16 mouse cellular contexts compared by ENCODE assay signal in genomic region chr15:85771306-85772121, GRCm38 (mm10). TPM values are rescaled to one million over a fixed set of nuclear protein-coding genes. Genes with fewer than 3 reads are reported as not detected.
DNase-seq lines count a peak whose midpoint lies in the region; ATAC-seq and TF ChIP-seq lines count a peak whose summit lies in the region.
"Had no signal": no experiment of that assay in that cellular context is flagged by ENCODE, and none has a peak within 500 bp of the region (broad histone marks: within the 10 kb centered on the region; RNA-seq: fewer than 3 reads in every experiment).

No protein-coding gene starts in this region.

- WGBS in kidney, postnatal 0 days = 76% methylated on average over 17 of the region's 17 CpGs
- WGBS in liver, postnatal 0 days (ENCODE audit: insufficient replicate concordance) = 57% methylated on average over 17 of the region's 17 CpGs
- WGBS in cerebellum, adult 2 months = 84% methylated on average over 17 of the region's 17 CpGs

- no peaks in the 10 kb centered on the region for H3K9me3 ChIP-seq in kidney, postnatal 0 days (replicated peaks; ENCODE audit: low read length)
- no peaks in the 10 kb centered on the region for H3K9me3 ChIP-seq in liver, postnatal 0 days (ENCODE audit: low read length)
- H3K9me3 ChIP-seq: embryonic facial prominence, embryonic 13.5 days; forebrain, embryonic 13.5 days; hindbrain, embryonic 15.5 days; neural tube, embryonic 12.5 days had no signal

- peak; percentile 89 for ATAC-seq in kidney, postnatal 0 days (replicated peaks; ENCODE audit: low FRiP score, low read depth)
- peak; percentile 83 for ATAC-seq in liver, postnatal 0 days
- ATAC-seq: forebrain, embryonic 13.5 days; midbrain, embryonic 16.5 days had no signal

- no peak for TF ChIP-seq POLR2A in cerebellum, adult 2 months (IDR thresholded peaks at IDR 0.05; ENCODE audit: borderline replicate concordance, insufficient read depth, low read length)

- no peak overlapping the region for H3K9ac ChIP-seq in kidney, postnatal 0 days (ENCODE audit: low read depth, low read length)
- H3K9ac ChIP-seq in liver, postnatal 0 days (replicated peaks) = peak overlapping the region; percentile 16; the same call in 1 of the 2 replicates
- H3K9ac ChIP-seq: embryonic facial prominence, embryonic 13.5 days; forebrain, embryonic 13.5 days; hindbrain, embryonic 15.5 days; neural tube, embryonic 12.5 days had no signal

- DNase-seq in adrenal gland, adult 2 months = peak; percentile 38
- no peak for DNase-seq in adrenal gland, postnatal 36 days
- DNase-seq in gonadal fat pad, adult 2 months (ENCODE audit: low read depth) = peak; percentile 87
- no peak for DNase-seq in kidney, postnatal 0 days (ENCODE audit: low spot score)
- peak; percentile 78 for DNase-seq in liver, postnatal 0 days
- DNase-seq in neural tube, embryonic 10.5 days (ENCODE audit: extremely low spot score, low spot score) = no peak
- DNase-seq in cerebellum, adult 2 months = no peak
- no peak for DNase-seq in spleen, postnatal 4 days (ENCODE audit: low spot score in 2 of 2)
- DNase-seq: cerebellum, postnatal 25 days; heart, adult 2 months; lung, adult 2 months had no signal

- no peaks in the 10 kb centered on the region for H3K36me3 ChIP-seq in kidney, postnatal 0 days (ENCODE audit: insufficient read depth, low read length)
- H3K36me3 ChIP-seq in liver, postnatal 0 days (replicated peaks; ENCODE audit: insufficient read depth, low read length) = no peaks in the 10 kb centered on the region; the same call in 1 of the 2 replicates
- H3K36me3 ChIP-seq: embryonic facial prominence, embryonic 13.5 days; hindbrain, embryonic 15.5 days; neural tube, embryonic 12.5 days had no signal

- no peak overlapping the region for H3K4me3 ChIP-seq in kidney, postnatal 0 days (replicated peaks; ENCODE audit: low read depth, low read length)
- H3K4me3 ChIP-seq in liver, postnatal 0 days (ENCODE audit: low read depth, low read length) = no peak overlapping the region
- no peak overlapping the region for H3K4me3 ChIP-seq in cerebellum, adult 2 months (replicated peaks; ENCODE audit: insufficient read depth, low read depth, low read length)
- H3K4me3 ChIP-seq: embryonic facial prominence, embryonic 13.5 days; forebrain, embryonic 13.5 days; heart, adult 2 months; hindbrain, embryonic 15.5 days; neural tube, embryonic 12.5 days had no signal

- TF ChIP-seq CTCF in kidney, postnatal 0 days (IDR thresholded peaks at IDR 0.05; ENCODE audit: low read depth) = no peak
- TF ChIP-seq CTCF in liver, postnatal 0 days (IDR thresholded peaks at IDR 0.05; ENCODE audit: low read depth) = no peak
- TF ChIP-seq CTCF in cerebellum, adult 2 months (IDR thresholded peaks at IDR 0.05; ENCODE audit: borderline replicate concordance, insufficient read depth, low read depth, low read length) = no peak

- no peaks in the 10 kb centered on the region for H3K4me1 ChIP-seq in kidney, postnatal 0 days (replicated peaks; ENCODE audit: insufficient read depth, low read length)
- peaks cover 6% of the 10 kb centered on the region for H3K4me1 ChIP-seq in liver, postnatal 0 days (ENCODE audit: insufficient read depth)
- H3K4me1 ChIP-seq in cerebellum, adult 2 months (ENCODE audit: control insufficient read depth, insufficient read depth, low read length) = no peaks in the 10 kb centered on the region
- H3K4me1 ChIP-seq: embryonic facial prominence, embryonic 13.5 days; forebrain, embryonic 13.5 days; hindbrain, embryonic 15.5 days; neural tube, embryonic 12.5 days had no signal

- H3K27ac ChIP-seq in kidney, postnatal 0 days = peak overlapping the region; percentile 63; the same call in 1 of the 2 replicates
- H3K27ac ChIP-seq in liver, postnatal 0 days (ENCODE audit: low read depth) = peak overlapping the region; percentile 95
- H3K27ac ChIP-seq in cerebellum, adult 2 months (ENCODE audit: insufficient read depth, low read length) = no peak overlapping the region
- H3K27ac ChIP-seq: embryonic facial prominence, embryonic 13.5 days; forebrain, embryonic 13.5 days; heart, adult 2 months; hindbrain, embryonic 15.5 days; neural tube, embryonic 12.5 days had no signal

- TF ChIP-seq EP300 in liver, postnatal 0 days (IDR thresholded peaks at IDR 0.05; ENCODE audit: low read depth) = peak; percentile 88

- no peak overlapping the region; the same call in 1 of the 2 replicates for H3K4me2 ChIP-seq in kidney, postnatal 0 days (ENCODE audit: low read length)
- H3K4me2 ChIP-seq in liver, postnatal 0 days (ENCODE audit: low read depth, low read length) = no peak overlapping the region
- H3K4me2 ChIP-seq: embryonic facial prominence, embryonic 13.5 days; forebrain, embryonic 13.5 days; hindbrain, embryonic 15.5 days; neural tube, embryonic 12.5 days had no signal

- no peaks in the 10 kb centered on the region for H3K27me3 ChIP-seq in kidney, postnatal 0 days (ENCODE audit: insufficient read depth, low read length)
- H3K27me3 ChIP-seq in liver, postnatal 0 days (ENCODE audit: insufficient read depth, low read length) = no peaks in the 10 kb centered on the region
- H3K27me3 ChIP-seq in cerebellum, adult 2 months (ENCODE audit: control insufficient read depth, insufficient read depth, low read length) = no peaks in the 10 kb centered on the region
- H3K27me3 ChIP-seq: embryonic facial prominence, embryonic 13.5 days; forebrain, embryonic 13.5 days; hindbrain, embryonic 15.5 days; neural tube, embryonic 12.5 days had no signal

RNA-seq across cellular contexts. Expression of gene Ppara, which starts 36.7 kb away (rescaled TPM):
- total RNA-seq in adrenal gland, adult 2 months (2021) = 10 to 100 TPM; 37.2 to 48.9 TPM
- 6.3 and 8.5 TPM in 2 replicates for polyA plus RNA-seq in adrenal gland, adult 2 months (2012; rRNA removed)
- 10 to 100 TPM; 23.9 to 38.5 TPM for total RNA-seq in adrenal gland, postnatal 36 days (2021)
- polyA plus RNA-seq in gonadal fat pad, adult 2 months (2012; rRNA removed) = 3.6 and 3.8 TPM in 2 replicates
- 10.9 and 12.0 TPM in 2 replicates for polyA plus RNA-seq in kidney, postnatal 0 days (2015; fragmentation: Nextera tagmentation; extraction: Ambion mirVana)
- polyA plus RNA-seq in liver, postnatal 0 days (2015; fragmentation: Nextera tagmentation; extraction: Ambion mirVana) = 169 and 185 TPM in 2 replicates
- 1.1 and 1.5 TPM in 2 replicates for polyA plus RNA-seq in cerebellum, adult 2 months (2012; rRNA removed)

RNA-seq across cellular contexts. Expression of gene Cdpf1, which starts 40.0 kb away (rescaled TPM):
- total RNA-seq in adrenal gland, adult 2 months (2021) = 10 to 100 TPM; 22.5 to 23.5 TPM
- 55.7 and 56.0 TPM in 2 replicates for polyA plus RNA-seq in adrenal gland, adult 2 months (2012; rRNA removed)
- 10 to 100 TPM; 15.3 to 27.0 TPM for total RNA-seq in adrenal gland, postnatal 36 days (2021)
- polyA plus RNA-seq in gonadal fat pad, adult 2 months (2012; rRNA removed) = 35.1 and 51.3 TPM in 2 replicates
- 35.3 and 38.5 TPM in 2 replicates for polyA plus RNA-seq in kidney, postnatal 0 days (2015; fragmentation: Nextera tagmentation; extraction: Ambion mirVana)
- 12.9 and 14.1 TPM in 2 replicates for polyA plus RNA-seq in liver, postnatal 0 days (2015; fragmentation: Nextera tagmentation; extraction: Ambion mirVana)
- 21.6 and 24.1 TPM in 2 replicates for polyA plus RNA-seq in cerebellum, adult 2 months (2012; rRNA removed)

RNA-seq across cellular contexts. Expression of gene Pkdrej, which starts 50.0 kb away (rescaled TPM):
- total RNA-seq in adrenal gland, adult 2 months (2021) = under 1 TPM; 0.20 to 0.69 TPM
- 0.08 and 0.11 TPM in 2 replicates for polyA plus RNA-seq in adrenal gland, adult 2 months (2012; rRNA removed)
- under 1 TPM; 0.20 to 0.26 TPM for total RNA-seq in adrenal gland, postnatal 36 days (2021)
- polyA plus RNA-seq in gonadal fat pad, adult 2 months (2012; rRNA removed) = 0.62 and 1.0 TPM in 2 replicates
- 0.13 TPM in 2 replicates for polyA plus RNA-seq in kidney, postnatal 0 days (2015; fragmentation: Nextera tagmentation; extraction: Ambion mirVana)
- 0.02 TPM in 1 of 2 replicates, not detected in the other for polyA plus RNA-seq in liver, postnatal 0 days (2015; fragmentation: Nextera tagmentation; extraction: Ambion mirVana)
- polyA plus RNA-seq in cerebellum, adult 2 months (2012; rRNA removed) = 0.21 and 0.25 TPM in 2 replicates
- polyA plus RNA-seq: forebrain, embryonic 13.5 days; midbrain, embryonic 16.5 days had no signal

Comparison
In these comparisons a context has a peak if more than half of its experiments do, and no peak if none do; other contexts are left out.
1. DNase-seq: peak in adrenal gland, adult 2 months (single experiment), gonadal fat pad, adult 2 months (single experiment) and liver, postnatal 0 days (single experiment); none in adrenal gland, postnatal 36 days (0 of 2), kidney, postnatal 0 days (single experiment), neural tube, embryonic 10.5 days (single experiment), cerebellum, adult 2 months (0 of 2) and spleen, postnatal 4 days (0 of 2).
2. RNA of gene Ppara, which starts 36.7 kb away (polyA plus RNA-seq): 169 to 185 TPM in liver, postnatal 0 days; 10.9 to 12.0 TPM in kidney, postnatal 0 days, 6.3 to 8.5 TPM in adrenal gland, adult 2 months, 3.6 to 3.8 TPM in gonadal fat pad, adult 2 months and 1.1 to 1.5 TPM in cerebellum, adult 2 months; every median in the first group is over 10 times any median in the second.